ENCODE assay signal across 7 mouse cellular contexts in genomic region chr4:149890551-149890950, GRCm38 (mm10).
DNase-seq lines count a peak whose midpoint lies in the region; ATAC-seq lines count a peak whose summit lies in the region.

No protein-coding gene starts in this region.

- H3K4me3 ChIP-seq in heart, embryonic 15.5 days: no peak overlapping the region
- no peak overlapping the region for H3K4me3 ChIP-seq in stomach, embryonic 16.5 days (replicated peaks; ENCODE audit: low read length)

- 41% methylated on average over 8 of the region's 8 CpGs for WGBS in heart, embryonic 15.5 days
- WGBS in stomach, embryonic 16.5 days: 38% methylated on average over 8 of the region's 8 CpGs

- no peak for ATAC-seq in heart, embryonic 15.5 days (replicated peaks; ENCODE audit: insufficient number of reproducible peaks, insufficient read depth, low FRiP score, low read depth)
- no peak for ATAC-seq in stomach, embryonic 16.5 days (ENCODE audit: insufficient read depth, low FRiP score)

- peaks cover 56% of the 10 kb centered on the region for H3K4me1 ChIP-seq in heart, embryonic 15.5 days (replicated peaks)
- H3K4me1 ChIP-seq in stomach, embryonic 16.5 days (ENCODE audit: control insufficient read depth, insufficient read depth, low read length): peaks cover 58% of the 10 kb centered on the region

- no peaks in the 10 kb centered on the region for H3K36me3 ChIP-seq in heart, embryonic 15.5 days
- H3K36me3 ChIP-seq in stomach, embryonic 16.5 days (ENCODE audit: control insufficient read depth, insufficient read depth, low read length): no peaks in the 10 kb centered on the region

- H3K9ac ChIP-seq in heart, embryonic 15.5 days: no peak overlapping the region
- peak overlapping the region; percentile 38; the same call in 1 of the 2 replicates for H3K9ac ChIP-seq in stomach, embryonic 16.5 days (ENCODE audit: low read length)

- peak overlapping the region; percentile 71 for H3K27ac ChIP-seq in heart, embryonic 15.5 days
- peak overlapping the region; percentile 90 for H3K27ac ChIP-seq in stomach, embryonic 16.5 days (ENCODE audit: low read length)

- peak; percentile 30 for DNase-seq in adipocyte (ENCODE audit: low spot score)
- peak; percentile 27 for DNase-seq in brain, adult 2 months (ENCODE audit: low read depth, low spot score)
- peak; percentile 74 for DNase-seq in kidney, postnatal 14 days
- DNase-seq in cerebellum, adult 18-20 months: no peak
- DNase-seq in cerebellum, adult 9-10 months: no peak

- no peak overlapping the region for H3K4me2 ChIP-seq in heart, embryonic 15.5 days
- no peak overlapping the region for H3K4me2 ChIP-seq in stomach, embryonic 16.5 days (ENCODE audit: low read depth, low read length)

- no peaks in the 10 kb centered on the region for H3K9me3 ChIP-seq in heart, embryonic 15.5 days (replicated peaks)
- no peaks in the 10 kb centered on the region for H3K9me3 ChIP-seq in stomach, embryonic 16.5 days (replicated peaks; ENCODE audit: control insufficient read depth, low read length)

- H3K27me3 ChIP-seq in heart, embryonic 15.5 days: no peaks in the 10 kb centered on the region
- no peaks in the 10 kb centered on the region for H3K27me3 ChIP-seq in stomach, embryonic 16.5 days (ENCODE audit: control insufficient read depth, insufficient read depth, low read length)

Comparison
In these comparisons a context has a peak if more than half of its experiments do, and no peak if none do; other contexts are left out.
1. DNase-seq: peak in adipocyte (single experiment), brain, adult 2 months (single experiment) and kidney, postnatal 14 days (single experiment); none in cerebellum, adult 18-20 months (0 of 2) and cerebellum, adult 9-10 months (single experiment).